Mouse (Mus musculus) neutrophil, adult 5-6 weeks (primary cell): ENCODE measurements around the gene Fbxw8. TPM values are rescaled to one million over a fixed set of nuclear protein-coding genes. Genes with fewer than 3 reads are reported as not detected.

Experiments used
- ATAC-seq: fragments of 151-379, 151-347 bp; 2 replicates; pipeline ENCODE4 v1.8.0; 2017; ENCODE audit warnings: mild to moderate bottlenecking, moderate TSS enrichment; ENCODE audit not compliant: insufficient number of reproducible peaks, poor library complexity, low FRiP score, severe bottlenecking; ENCODE audit errors: extremely low read depth
- total RNA-seq: library from RNA; stranded (forward); fragments of 200-1000 nt; gene quantifications from 2 replicates; pipeline ENCODE4 v1.2.3, GENCODE M21; 2017

Fbxw8 gene
- total RNA-seq, 1 experiment from 2014 or later, result 7.8 TPM

DNA sequence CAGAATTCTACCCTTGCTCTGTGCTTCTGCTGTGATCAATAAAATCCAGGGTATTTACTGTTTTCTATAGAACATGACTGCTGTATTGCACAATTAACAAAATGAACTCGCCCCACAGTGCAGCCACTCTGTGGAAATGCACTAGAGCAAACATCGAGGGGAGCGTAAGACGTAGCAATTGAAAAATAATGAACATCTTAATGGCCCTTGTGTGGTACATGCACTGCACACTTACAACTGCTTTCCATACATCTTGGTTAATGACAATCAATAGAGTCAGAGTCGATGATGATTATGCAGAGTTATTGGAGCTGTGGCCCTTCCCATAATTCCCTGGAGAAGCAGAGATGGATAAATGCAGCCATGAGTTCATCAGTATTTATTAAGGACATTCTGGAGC lies 36.3 kb downstream of the Fbxw8 start:
- ATAC-seq, result no peak

DNA sequence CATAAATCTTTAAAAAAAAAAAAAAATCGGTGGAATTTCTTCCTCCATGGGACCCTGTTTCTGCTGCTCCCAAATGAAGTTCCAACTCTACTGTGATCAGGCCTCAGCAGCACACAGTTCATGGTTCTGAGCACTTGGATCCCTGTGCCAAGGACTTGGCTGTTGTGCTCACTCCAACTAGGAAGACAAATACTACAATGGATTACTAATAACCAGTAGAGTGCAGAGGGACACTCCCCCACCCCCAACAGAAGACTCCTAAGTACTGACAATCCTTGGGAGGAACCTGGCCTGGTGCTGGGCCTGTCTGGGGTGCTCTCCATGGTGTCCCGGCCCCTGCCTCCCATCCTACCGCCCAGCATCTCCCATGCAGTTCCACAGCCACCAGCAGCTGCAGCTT lies 36.9 kb downstream of the Fbxw8 start:
- ATAC-seq, result no peak

DNA sequence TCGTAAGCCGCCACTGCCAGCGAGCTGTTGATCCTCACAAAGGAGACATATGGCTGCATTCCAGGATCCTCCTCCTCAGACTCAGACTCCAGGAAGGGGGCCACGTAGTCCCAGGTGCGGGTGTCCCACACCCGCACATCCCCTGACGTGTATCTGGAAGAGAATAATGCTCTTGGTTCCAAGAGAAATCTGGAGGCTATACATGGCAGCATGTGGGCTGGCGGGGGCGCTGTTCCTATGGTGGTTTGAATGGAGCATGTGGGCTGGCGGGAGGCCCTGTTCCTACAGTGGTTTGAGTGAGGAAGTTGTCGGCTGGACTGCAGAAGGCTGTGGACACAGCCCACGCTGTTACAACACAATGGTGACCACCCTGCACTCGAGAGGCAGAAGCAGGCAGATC lies 41.6 kb downstream of the Fbxw8 start:
- no peak for ATAC-seq

DNA sequence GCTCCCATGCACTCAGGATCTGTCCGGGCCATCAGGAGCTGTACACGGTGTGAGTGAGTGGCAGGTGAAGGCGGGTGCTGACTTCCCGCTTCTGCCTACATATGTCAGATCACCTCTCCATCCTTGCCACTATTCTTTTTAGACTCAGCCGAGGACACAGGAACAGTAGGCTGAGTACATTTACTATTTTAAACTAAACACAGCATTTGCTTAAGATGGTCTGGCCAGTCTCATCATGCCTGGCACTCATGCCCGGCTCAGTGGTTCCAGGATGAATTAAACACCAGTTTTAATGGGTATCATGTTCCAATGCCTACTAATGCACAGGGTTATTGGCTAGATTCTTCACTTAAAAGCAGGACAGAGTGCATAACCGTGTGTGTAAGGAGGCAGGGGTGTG lies 42.2 kb downstream of the Fbxw8 start:
- ATAC-seq, result no peak

DNA sequence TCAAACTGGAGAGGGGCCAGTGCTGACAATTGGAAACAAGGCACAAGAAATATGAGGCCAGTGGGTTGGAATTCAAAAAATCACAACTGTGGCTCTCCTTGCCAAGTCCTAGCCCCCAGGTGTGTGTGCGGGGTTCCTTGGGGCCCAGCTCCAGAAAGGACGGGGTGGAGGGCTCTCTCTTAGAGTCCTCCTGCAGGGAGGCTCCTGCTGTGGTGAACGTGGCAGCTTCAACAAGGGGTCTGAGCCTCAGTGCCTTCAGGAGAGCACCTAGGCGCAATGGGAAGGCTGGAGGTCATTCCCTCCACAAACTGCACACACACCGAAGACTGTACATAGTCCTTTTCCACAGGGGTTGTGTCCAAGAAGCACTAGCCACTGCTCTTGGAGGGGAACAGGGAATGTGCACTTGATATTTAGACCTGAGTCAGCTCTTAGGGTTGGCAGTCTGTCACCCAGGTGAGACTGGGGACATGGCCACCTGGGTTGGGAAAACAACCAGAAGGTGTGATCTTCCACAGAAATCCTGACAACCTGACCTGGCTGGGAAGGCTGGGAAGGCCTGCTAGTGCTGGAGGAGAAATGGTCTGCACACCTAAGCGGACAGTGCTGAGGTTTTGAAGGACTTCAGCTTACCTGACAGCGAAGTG lies 46.3 kb downstream of the Fbxw8 start:
- no peak for ATAC-seq

DNA sequence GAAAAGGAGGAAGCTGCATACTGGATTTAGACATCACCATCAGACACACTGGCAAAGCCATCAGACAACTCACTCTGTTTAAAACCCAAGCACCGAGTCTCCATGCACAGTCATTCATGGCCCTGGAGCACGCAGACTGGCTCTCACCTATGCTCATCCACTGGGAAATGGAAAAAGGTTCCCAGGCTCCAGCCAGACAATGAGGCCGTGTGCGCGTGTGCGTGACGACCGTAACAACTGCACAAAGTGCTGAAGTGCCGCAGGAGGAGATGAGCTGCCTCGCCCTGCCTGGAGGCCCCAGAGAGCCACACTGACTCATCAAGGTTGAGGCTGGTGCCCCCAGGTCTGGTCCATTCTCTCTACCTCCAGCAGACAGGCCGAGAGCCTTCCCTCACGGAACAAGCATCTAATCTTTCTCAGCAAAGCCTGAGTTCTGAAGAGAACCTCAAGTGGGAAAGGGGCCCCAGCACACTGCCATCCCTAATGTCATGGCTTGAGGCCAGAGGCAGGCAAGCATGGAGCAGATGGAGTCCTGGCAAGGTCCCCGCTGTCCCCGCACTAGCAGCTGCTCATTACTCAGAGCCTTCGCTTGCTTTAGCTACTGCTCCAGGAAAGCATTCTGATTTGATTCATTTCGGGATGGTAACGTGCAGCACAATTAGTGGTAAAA lies 47.0 kb downstream of the Fbxw8 start:
- no peak for ATAC-seq

DNA sequence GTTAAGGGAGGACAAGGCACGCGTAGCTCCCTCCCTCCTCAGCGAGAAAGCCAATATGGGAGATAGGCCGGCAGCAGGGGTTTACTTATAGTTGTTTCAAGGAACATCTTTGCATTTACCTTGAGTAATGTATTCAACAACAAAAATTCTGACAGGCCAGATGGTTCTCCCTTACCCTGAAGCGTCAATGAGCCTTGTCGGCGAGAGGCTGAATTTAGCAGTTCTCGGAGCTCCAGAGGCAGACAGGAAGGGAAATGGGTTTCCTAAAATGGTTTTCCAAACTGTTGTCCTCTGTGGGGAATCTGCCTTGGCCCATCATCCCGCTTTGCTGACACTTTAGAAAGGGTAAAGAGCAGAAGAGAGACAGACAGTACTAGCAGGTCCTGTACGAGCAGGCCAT lies 48.6 kb downstream of the Fbxw8 start:
- no peak for ATAC-seq

DNA sequence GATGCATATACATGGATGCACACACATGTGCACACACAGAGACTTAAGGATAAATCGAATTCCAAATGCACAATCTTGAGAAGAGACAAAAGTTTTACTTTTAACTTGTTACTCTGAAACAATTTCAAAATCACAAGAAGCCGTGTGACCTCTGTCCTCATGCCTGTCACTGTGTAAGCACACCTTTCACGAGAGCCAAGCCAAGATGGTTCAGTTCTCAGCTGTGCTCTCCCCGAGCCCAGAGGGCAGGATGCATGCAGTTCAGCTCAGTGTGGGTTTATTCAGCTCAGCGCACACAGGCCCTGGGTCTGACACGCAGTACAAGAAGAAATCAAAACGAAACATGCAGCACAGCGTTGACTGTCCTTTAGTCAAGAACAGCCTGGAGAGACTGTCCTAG lies 49.7 kb downstream of the Fbxw8 start:
- ATAC-seq, result no peak

GRCm38 (mm10) chr5:118099870-118100478 lies 55.3 kb downstream of the Fbxw8 start:
- no peak for ATAC-seq

DNA sequence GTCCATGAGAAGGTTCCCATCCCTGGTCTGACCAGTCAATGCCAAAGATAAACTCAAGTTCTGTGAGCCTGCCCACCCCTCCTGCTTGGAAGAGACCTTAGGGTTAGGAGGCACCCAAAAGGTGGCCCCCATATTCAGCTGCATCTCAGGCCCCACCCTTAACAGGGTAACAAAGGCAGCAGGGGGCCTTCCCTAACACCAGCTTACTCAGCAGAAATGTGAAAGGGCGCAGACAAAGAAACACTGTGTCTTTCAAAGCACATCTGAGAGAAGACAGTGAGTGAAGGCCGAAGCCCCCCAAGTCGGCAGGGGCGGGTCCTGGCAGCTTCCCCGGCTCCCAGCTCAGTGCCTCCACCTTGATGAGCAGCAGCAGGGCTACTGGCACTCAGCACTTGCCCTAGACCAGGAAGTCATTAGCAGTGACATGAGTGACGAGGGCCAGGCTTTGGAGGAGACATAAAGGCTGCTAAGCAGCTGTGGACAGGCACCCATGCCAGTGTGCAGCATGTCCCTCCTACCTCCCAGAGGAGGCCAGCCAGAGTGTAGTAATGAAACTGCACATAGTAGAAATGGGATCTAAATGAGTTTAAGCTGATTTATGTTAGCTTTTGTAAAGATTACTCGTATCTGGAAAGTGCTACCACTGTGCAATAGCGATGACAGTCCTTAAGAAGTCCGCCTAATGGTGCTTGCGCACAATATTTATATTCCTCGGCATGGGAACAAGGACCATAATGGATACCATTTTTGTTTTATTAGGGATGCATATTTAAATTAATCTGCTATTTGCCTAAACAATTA lies 56.0 kb downstream of the Fbxw8 start:
- no peak for ATAC-seq

GRCm38 (mm10) chr5:118096317-118096716 lies 58.9 kb downstream of the Fbxw8 start:
- no peak for ATAC-seq

DNA sequence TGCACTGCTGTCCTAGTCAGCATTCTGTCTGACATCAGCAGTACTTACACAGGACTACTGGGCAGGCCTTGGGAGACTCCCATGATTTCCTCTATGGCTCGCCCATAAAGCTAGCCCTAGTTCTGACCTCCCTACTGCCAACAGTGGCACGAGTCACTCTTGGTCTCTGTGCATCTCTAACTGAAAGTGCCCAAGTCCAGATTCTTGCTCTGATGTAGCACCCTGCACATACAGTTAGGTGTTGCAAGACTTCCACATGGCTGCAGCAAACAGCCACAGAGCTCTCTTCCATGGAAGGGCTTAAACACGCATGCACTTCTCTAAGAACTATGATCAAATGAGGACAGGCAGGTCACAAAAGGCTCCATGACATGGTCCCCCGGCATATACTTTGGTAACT lies 59.4 kb downstream of the Fbxw8 start:
- no peak for ATAC-seq

- ATAC-seq, result no peak
These were observed 59.8 kb downstream of the Fbxw8 start for GRCm38 (mm10) chr5:118095433-118095832.

DNA sequence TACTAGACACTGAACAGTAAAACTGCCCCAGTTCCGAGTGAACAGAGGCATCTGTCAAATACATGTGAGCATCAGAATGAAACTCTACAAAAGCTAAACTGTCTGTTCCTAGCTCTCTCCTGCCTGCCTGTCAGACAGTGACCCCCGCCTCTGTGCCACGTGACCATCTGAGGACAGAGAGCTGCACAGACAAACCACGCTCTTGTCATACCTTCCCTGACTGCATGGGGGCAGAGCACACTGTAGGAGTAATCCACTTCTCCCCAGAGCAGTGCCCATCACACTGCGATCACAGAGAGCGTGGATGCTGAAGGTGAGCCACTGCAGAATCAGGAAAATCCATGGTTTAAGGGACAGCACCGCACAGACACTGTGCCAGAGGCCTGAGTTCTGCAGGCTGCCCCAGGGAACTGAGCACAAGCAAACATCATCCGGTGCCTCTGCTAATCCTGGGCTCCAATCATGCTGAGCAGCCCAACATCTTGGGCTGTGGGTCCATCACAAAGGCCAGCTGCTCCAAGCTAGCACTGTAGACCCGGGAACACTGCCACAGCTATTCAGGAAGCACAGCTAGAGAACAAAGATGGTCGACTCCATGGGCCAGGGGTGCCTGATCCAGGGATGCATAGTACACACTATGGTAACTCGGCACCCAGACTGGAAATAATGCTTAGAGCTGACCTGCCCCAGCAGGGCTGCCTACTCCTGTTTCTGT lies 61.8 kb downstream of the Fbxw8 start:
- ATAC-seq, result no peak

- no peak for ATAC-seq
These were observed 64.4 kb downstream of the Fbxw8 start for GRCm38 (mm10) chr5:118090837-118091236.

- ATAC-seq, result no peak
These were observed 65.2 kb downstream of the Fbxw8 start for GRCm38 (mm10) chr5:118090101-118090500.

- no peak for ATAC-seq
These were observed 66.2 kb downstream of the Fbxw8 start for GRCm38 (mm10) chr5:118089102-118089501.

DNA sequence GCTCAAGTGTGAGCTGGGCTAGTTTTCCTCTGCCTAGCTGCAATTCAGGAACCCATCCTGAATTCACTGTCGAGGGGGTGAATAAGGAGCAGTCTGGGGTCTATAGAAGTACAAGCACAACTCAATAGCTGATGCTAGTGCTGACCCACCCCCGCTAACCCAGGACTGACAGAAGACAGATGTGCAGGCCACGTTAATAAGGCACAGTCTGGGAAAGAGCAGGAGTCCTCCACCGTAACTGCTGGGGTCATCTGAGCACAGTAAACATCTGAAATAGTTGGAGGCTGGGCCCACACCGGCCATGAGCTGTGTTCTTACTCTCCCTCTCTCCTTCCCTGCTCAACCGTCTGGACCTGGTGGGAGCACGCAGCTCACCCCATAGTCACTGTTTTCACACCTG lies 68.3 kb downstream of the Fbxw8 start:
- ATAC-seq, result no peak

GRCm38 (mm10) chr5:118085313-118085712 lies 70.0 kb downstream of the Fbxw8 start:
- no peak for ATAC-seq
